Mouse (Mus musculus) gastrocnemius, postnatal 14 days (tissue): ENCODE data around the gene Cp. TPM values are rescaled to one million over a fixed set of nuclear protein-coding genes. Genes with fewer than 3 reads are reported as not detected.
"Not testable (repeated sequence)": the region's sequence is repeated elsewhere in the genome, so short reads cannot be mapped to it uniquely, and the experiment has no call there.

Source experiments
- DNase-seq: peaks from one replicate; pipeline ENCODE4 v3.0.0; 2021; ENCODE audit warnings: mixed read lengths
- intact Hi-C: fragments of 180-260 bp; cut with DNase I; formaldehyde crosslinking; loops from one replicate; pipeline ENCODE4 v1.15.1; 2025; ENCODE audit warnings: low total_unique reads
- long read RNA-seq, 2 experiments: library from polyadenylated mRNA; stranded (forward); transcript quantifications; one replicate each; pipeline ENCODE4 v2.0.0; 2021
- total RNA-seq, 2 experiments: library from RNA; stranded (reverse); gene quantifications; 2 replicates each; pipeline ENCODE4 v1.2.3; 2021

Cp gene
- total RNA-seq, result 1 to 10 TPM; 7.0 to 8.1 TPM
- long read RNA-seq, experiment 1, full-length matches to known transcripts, result 1 of 2 reads
- long read RNA-seq, experiment 1, partial matches to known transcripts, result 1 of 2 reads
- long read RNA-seq, experiment 1, other reads (novel, unspliced or antisense), result 0 of 2 reads
- long read RNA-seq, experiment 2, full-length matches to known transcripts, result 1 of 2 reads
- long read RNA-seq, experiment 2, partial matches to known transcripts, result 1 of 2 reads
- long read RNA-seq, experiment 2, other reads (novel, unspliced or antisense), result 0 of 2 reads

GRCm38 (mm10) chr3:19956885-19957284 is at the start of gene Cp:
TSS of gene Cp (plus strand) at chr3:19957054.
- intact Hi-C loops, result no loop called here
- DNase-seq, result no peak

GRCm38 (mm10) chr3:19948552-19948951 is 8.3 kb upstream of the Cp start:
- no peak for DNase-seq
- intact Hi-C loops, result no loop called here

- intact Hi-C loops, DNase-seq: not testable (repeated sequence)
Observed at GRCm38 (mm10) chr3:19949401-19949800, 7.5 kb upstream of the Cp start.

DNA sequence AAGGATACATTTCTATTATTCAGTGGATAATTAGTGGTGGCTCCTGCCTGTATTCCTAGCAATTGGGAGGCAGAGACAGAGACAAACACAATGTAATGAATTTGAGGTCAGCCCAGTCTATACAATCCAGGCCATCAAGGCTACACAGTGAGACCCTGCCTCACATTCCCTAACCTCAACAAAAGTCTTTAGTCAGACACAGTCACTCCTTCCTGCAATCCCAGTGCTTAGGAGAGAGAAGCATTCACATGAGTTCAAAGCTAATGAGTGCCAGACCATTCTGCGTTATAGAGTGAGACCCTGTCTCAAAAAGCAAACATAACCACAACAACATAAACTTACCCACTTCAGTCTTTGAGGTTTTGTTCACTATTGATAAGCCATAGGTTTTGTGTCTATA is 3.4 kb upstream of the Cp start:
- no peak for DNase-seq
- intact Hi-C loops, result no loop called here

DNA sequence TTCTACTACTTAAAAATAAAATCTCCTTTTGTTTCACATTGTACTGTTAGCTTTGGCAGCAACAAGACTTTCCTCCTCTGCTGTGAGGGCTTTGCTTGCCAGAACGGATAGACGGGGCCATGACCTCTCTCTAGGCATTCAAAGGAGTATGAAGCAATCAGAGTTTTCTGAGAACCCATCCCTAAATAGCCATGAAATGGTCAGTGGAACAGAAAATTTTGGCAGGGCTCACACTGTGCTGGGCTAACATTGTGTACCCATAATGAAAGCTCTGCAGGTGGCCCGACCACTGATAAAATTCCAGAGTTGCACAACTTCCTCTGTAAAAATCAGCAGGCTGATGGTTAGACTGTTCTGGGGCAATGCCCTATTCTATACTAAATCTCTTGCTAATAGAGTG is 3.0 kb upstream of the Cp start:
- peak; percentile 52 for DNase-seq
- intact Hi-C loops, result no loop called here

- intact Hi-C loops, result no loop called here
Observed at GRCm38 (mm10) chr3:19958031-19958430, 1.2 kb downstream of the Cp start.

DNA sequence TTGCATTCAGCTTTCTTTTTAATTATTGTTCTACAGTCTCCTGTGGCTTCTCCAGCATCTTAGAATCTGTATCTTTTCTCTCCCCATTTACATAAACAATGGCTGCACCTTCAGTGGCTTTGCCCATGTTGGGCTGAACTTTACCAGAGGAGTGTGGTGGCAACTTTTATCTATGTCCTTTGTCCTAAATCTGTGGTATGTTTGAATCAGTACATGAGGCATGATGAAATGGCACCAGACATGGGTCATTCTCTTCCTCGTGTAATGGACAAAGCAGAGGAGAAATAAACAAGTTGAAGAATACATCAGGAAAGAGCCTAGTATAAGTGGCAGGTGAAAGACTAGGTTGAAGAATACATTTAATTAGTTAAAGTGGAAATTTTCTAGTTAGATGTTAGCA is 2.1 kb downstream of the Cp start:
- intact Hi-C loops, result no loop called here
- no peak for DNase-seq

More at GRCm38 (mm10) chr3:19958031-19958430, 1.2 kb downstream of the Cp start:
- DNase-seq, result no peak

GRCm38 (mm10) chr3:19960570-19961114 is 3.8 kb downstream of the Cp start:
- intact Hi-C loops, result no loop called here
- DNase-seq, result no peak

GRCm38 (mm10) chr3:19961341-19961740 is 4.5 kb downstream of the Cp start:
- no peak for DNase-seq
- intact Hi-C loops, result no loop called here

- intact Hi-C loops, result no loop called here
- no peak for DNase-seq
Observed at GRCm38 (mm10) chr3:19962769-19963513, 6.1 kb downstream of the Cp start.

DNA sequence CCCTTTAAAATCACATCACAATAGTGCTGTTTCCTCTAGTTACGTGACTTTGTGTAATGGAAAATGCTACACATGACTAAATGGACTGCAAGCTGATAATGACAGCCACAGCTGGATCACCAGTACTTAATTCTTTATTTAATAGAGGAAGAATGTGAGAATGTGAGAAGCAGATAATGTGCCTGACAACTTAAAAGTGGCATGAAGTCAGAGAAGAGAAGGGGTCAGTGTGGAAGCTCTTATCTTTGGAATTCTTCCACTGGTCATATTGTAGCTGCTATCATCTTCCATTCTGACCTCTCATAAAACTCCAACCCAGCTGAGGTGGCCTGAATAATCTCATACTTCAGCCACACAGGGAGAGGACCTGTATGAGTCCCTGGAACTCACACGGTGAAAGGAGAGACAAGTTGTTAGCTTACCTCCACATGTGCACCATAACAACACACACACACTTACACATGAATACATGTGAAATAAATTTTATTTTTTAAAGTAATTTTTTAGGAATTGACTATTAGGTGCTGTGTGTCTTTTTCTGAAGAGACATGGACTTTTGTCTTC is 7.9 kb downstream of the Cp start:
- DNase-seq, result no peak
- intact Hi-C loops, result no loop called here

GRCm38 (mm10) chr3:19965239-19965638 is 8.4 kb downstream of the Cp start:
- intact Hi-C loops, result no loop called here
- DNase-seq, result no peak

- intact Hi-C loops, result no loop called here
- no peak for DNase-seq
Observed at GRCm38 (mm10) chr3:19966072-19966471, 9.2 kb downstream of the Cp start.

- intact Hi-C loops, result no loop called here
- DNase-seq, result peak; percentile 7
Observed at GRCm38 (mm10) chr3:19978474-19978873, 21.6 kb downstream of the Cp start.

DNA sequence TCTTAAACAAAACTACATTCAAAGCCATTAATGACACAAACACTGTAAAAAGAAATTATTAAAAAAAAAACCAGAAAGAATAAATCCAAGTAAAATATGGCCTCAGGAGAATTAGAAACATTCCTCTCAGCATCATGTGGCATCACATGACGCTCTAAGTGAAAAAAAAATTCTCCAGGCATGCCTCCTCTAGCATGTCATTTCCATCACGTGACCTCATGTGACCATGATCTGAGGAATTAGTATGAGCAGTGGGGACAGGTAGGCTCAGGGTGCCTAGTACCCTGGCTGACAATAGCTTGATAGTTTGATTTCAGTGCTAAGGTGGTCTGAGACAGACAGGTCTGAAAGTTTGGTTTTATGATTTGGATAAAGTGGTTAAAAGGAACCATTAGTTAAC is 24.3 kb downstream of the Cp start:
- no peak for DNase-seq
- intact Hi-C loops, result no loop called here

- no peak for DNase-seq
- intact Hi-C loops, result no loop called here
Observed at GRCm38 (mm10) chr3:19982846-19983245, 26.0 kb downstream of the Cp start.

DNA sequence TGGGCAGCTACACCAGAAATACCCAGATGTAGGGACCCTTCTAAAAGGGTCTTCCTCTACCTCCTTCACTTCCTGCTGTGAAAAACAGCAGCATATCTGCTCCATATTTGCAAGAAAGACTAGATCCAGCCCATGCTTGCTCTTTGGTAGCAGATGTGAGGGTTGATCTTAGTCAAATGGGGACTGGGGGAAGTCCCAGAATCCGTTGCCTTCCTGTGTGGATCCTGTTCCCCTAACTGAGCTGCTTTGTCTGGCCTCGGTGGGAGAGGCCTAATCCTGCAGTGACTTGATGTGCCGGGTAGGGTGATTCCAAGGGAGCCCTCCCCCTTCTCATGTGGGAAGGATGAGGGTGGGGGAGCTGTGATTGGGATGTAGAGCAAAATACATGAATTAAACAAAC is 29.3 kb downstream of the Cp start:
- no peak for DNase-seq
- intact Hi-C loops, result no loop called here

- intact Hi-C loops, result no loop called here
- DNase-seq, result no peak
Observed at GRCm38 (mm10) chr3:19990031-19990430, 33.2 kb downstream of the Cp start.

DNA sequence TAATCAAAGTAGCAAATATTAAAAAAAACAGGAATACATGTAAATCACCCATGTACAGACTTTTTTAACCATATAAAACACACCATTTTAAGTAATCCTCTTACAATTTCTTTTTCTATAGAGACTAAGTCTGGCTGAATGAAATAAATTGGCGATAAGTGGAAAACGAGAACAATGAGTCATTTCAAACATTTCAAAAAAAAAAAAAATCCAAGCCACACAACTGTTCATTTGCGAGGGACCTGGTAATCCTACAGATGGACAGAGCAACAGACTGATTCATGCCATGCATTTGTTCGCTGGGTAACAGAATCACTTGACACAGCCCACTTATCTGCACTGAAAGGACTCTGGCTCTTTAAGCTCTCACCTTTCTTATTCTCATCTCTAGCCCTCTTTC is 35.5 kb downstream of the Cp start:
- DNase-seq, result no peak
- intact Hi-C loops, result no loop called here

DNA sequence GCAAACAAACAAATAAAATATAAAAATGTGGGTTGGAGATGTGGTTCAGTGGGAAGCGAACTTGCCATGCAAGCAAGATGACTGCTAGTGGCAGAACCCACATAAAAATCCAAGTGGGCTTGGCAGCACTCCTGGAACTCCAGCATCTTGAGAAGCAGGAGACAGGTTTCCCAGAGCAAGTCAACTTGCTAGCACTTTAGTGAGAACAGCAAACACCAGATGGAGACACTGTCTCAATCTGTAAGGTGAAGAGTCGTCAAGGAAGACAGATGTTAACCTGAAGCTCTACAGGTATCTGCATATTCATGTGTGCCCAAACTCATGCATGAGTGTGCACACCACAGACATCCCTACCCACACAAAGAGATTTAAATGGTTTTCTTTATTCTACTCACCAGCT is 42.7 kb downstream of the Cp start:
- intact Hi-C loops, result no loop called here
- no peak for DNase-seq

DNA sequence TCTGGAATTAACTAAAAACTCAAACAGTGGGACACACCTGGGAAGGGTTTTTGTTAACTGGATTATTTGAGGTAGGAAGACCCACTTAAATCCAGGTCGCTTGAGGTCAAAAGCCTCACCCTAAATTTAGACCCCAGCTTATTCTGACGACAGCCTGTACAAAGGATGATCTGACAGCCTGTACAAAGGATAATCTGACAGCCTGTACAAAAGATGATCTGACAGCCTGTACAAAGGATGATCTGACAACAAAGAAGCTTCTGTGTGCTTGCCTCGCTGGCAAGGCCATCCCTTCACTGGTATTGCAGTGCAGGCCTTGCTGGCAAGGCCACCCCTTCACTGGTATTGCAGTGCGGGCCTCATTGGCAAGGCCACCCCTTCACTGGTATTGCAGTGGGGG is 44.0 kb downstream of the Cp start:
- DNase-seq, result no peak
- intact Hi-C loops, result loop anchor here (5.0 kb wide), 1 partner anchor 99 kb away; no protein-coding TSS in a partner anchor
